Comparison of ENCODE assay signal across 26 mouse cellular contexts in genomic region chr6:37748296-37748980, GRCm38 (mm10).
DNase-seq lines count a peak whose midpoint lies in the region; ATAC-seq and TF ChIP-seq lines count a peak whose summit lies in the region.
"Had no signal": no experiment of that assay in that cellular context is flagged by ENCODE, and none has a peak within 500 bp of the region (broad histone marks: within the 10 kb centered on the region; RNA-seq: fewer than 3 reads in every experiment).

No protein-coding gene starts in this region.

- no peak overlapping the region for H3K9ac ChIP-seq in heart, adult 2 months (ENCODE audit: low read depth, low read length)
- H3K9ac ChIP-seq in ES-E14 (ENCODE audit: insufficient read depth, low read depth, low read length, poor library complexity, severe bottlenecking) = no peak overlapping the region
- H3K9ac ChIP-seq in intestine, embryonic 16.5 days (ENCODE audit: low read depth, low read length) = no peak overlapping the region
- no peak overlapping the region for H3K9ac ChIP-seq in liver, embryonic 12.5 days
- H3K9ac ChIP-seq: embryonic facial prominence, embryonic 13.5 days; forebrain, embryonic 12.5 days; forebrain, embryonic 15.5 days; heart, embryonic 12.5 days; heart, embryonic 15.5 days; hindbrain, embryonic 13.5 days had no signal

- H3K4me2 ChIP-seq in intestine, embryonic 16.5 days (ENCODE audit: low read depth, low read length) = no peak overlapping the region
- H3K4me2 ChIP-seq in liver, embryonic 12.5 days = no peak overlapping the region
- H3K4me2 ChIP-seq: embryonic facial prominence, embryonic 13.5 days; forebrain, embryonic 12.5 days; forebrain, embryonic 15.5 days; heart, embryonic 12.5 days; heart, embryonic 15.5 days; hindbrain, embryonic 13.5 days had no signal

- in situ Hi-C loops in ES-E14 (cut with MboI; ENCODE audit: low sequenced_read_pairs in 2 of 2, unreplicated experiment in 2 of 2) = no loop called here

- DNase-seq in heart, adult 11 months = peak; percentile 24
- no peak for DNase-seq in heart, adult 2 months
- DNase-seq in ES-E14 (ENCODE audit: low read depth, low spot score) = no peak
- no peak for DNase-seq in gastrocnemius, adult 2 months
- DNase-seq in right cerebral cortex, postnatal 36 days (ENCODE audit: low spot score in 2 of 2) = no peak
- DNase-seq: adrenal gland, adult 2 months; adrenal gland, postnatal 14 days; cerebellum, adult 11 months; cerebellum, adult 2 months; cerebellum, adult 9-11 months; cerebellum, postnatal 25 days; gastrocnemius, postnatal 10 days; gastrocnemius, postnatal 36 days; heart, postnatal 10 days; heart, postnatal 36 days had no signal

- H3K36me3 ChIP-seq in heart, adult 2 months (ENCODE audit: control insufficient read depth, insufficient read depth, low read length) = no peaks in the 10 kb centered on the region
- H3K36me3 ChIP-seq in ES-E14 (ENCODE audit: control insufficient read depth, insufficient read depth, low read length, poor library complexity, severe bottlenecking) = peaks cover 3% of the 10 kb centered on the region; the same call in 1 of the 2 replicates
- H3K36me3 ChIP-seq in intestine, embryonic 16.5 days (ENCODE audit: control insufficient read depth, insufficient read depth, low read length) = no peaks in the 10 kb centered on the region
- H3K36me3 ChIP-seq in liver, embryonic 12.5 days = no peaks in the 10 kb centered on the region
- H3K36me3 ChIP-seq: embryonic facial prominence, embryonic 13.5 days; forebrain, embryonic 12.5 days; forebrain, embryonic 15.5 days; heart, embryonic 12.5 days; heart, embryonic 15.5 days; hindbrain, embryonic 10.5 days; hindbrain, embryonic 13.5 days had no signal

- TF ChIP-seq POLR2A in heart, adult 2 months (IDR thresholded peaks at IDR 0.05; ENCODE audit: insufficient read depth, low read depth, low read length) = no peak

- H3K4me3 ChIP-seq in heart, adult 2 months = no peak overlapping the region
- H3K4me3 ChIP-seq in ES-E14 (ENCODE audit: insufficient read depth in 1 of 2, low read depth in 1 of 2, low read length in 2 of 2, poor library complexity in 1 of 2, severe bottlenecking in 1 of 2) = no peak overlapping the region
- H3K4me3 ChIP-seq in intestine, embryonic 16.5 days (ENCODE audit: low read length) = no peak overlapping the region
- H3K4me3 ChIP-seq in gastrocnemius, adult 2 months = no peak overlapping the region
- H3K4me3 ChIP-seq in liver, embryonic 12.5 days = no peak overlapping the region
- H3K4me3 ChIP-seq: embryonic facial prominence, embryonic 13.5 days; erythroblast, embryonic 14.5 days; forebrain, embryonic 12.5 days; forebrain, embryonic 15.5 days; heart, embryonic 12.5 days; heart, embryonic 15.5 days; hindbrain, embryonic 10.5 days; hindbrain, embryonic 13.5 days had no signal

- no peaks in the 10 kb centered on the region for H3K79me2 ChIP-seq in heart, adult 2 months (replicated peaks; ENCODE audit: control insufficient read depth, insufficient read depth, low read length)

- WGBS in heart, adult 2 months = 79% methylated on average over 8 of the region's 8 CpGs
- 70% methylated on average over 8 of the region's 8 CpGs for WGBS in intestine, embryonic 16.5 days
- WGBS in liver, embryonic 12.5 days (ENCODE audit: insufficient replicate concordance) = 72% methylated on average over 8 of the region's 8 CpGs

- no peak for TF ChIP-seq EP300 in heart, adult 2 months (IDR thresholded peaks at IDR 0.05; ENCODE audit: insufficient read depth, low read depth, low read length)

- peaks cover 7% of the 10 kb centered on the region; the same call in 1 of the 2 replicates for H3K9me3 ChIP-seq in ES-E14 (ENCODE audit: control insufficient read depth, insufficient read depth, low read depth, low read length)
- H3K9me3 ChIP-seq in intestine, embryonic 16.5 days (ENCODE audit: control insufficient read depth, low read length) = no peaks in the 10 kb centered on the region; the same call in 1 of the 2 replicates
- H3K9me3 ChIP-seq in liver, embryonic 12.5 days (replicated peaks) = no peaks in the 10 kb centered on the region
- H3K9me3 ChIP-seq: embryonic facial prominence, embryonic 13.5 days; forebrain, embryonic 15.5 days; heart, embryonic 15.5 days had no signal

- ATAC-seq in intestine, embryonic 16.5 days = peak; percentile 81
- no peak for ATAC-seq in liver, embryonic 12.5 days
- ATAC-seq: forebrain, embryonic 15.5 days; hindbrain, embryonic 16.5 days had no signal

- intact Hi-C loops in heart, adult 2 months (cut with DNase I) = no loop called here
- intact Hi-C loops in gastrocnemius, adult 2 months (cut with DNase I) = no loop called here

- no peak overlapping the region for H3K27ac ChIP-seq in heart, adult 2 months
- peak overlapping the region; percentile 82; the same call in 1 of the 2 replicates for H3K27ac ChIP-seq in ES-E14 (ENCODE audit: insufficient read depth, low read depth, low read length, poor library complexity, severe bottlenecking)
- H3K27ac ChIP-seq in intestine, embryonic 16.5 days (ENCODE audit: low read length) = no peak overlapping the region
- no peak overlapping the region for H3K27ac ChIP-seq in gastrocnemius, adult 2 months
- no peak overlapping the region for H3K27ac ChIP-seq in liver, embryonic 12.5 days
- H3K27ac ChIP-seq: embryonic facial prominence, embryonic 13.5 days; forebrain, embryonic 12.5 days; forebrain, embryonic 15.5 days; heart, embryonic 15.5 days; hindbrain, embryonic 10.5 days; hindbrain, embryonic 13.5 days had no signal

- no peaks in the 10 kb centered on the region for H3K4me1 ChIP-seq in heart, adult 2 months (ENCODE audit: control insufficient read depth, insufficient read depth, low read length)
- H3K4me1 ChIP-seq in ES-E14 (ENCODE audit: control insufficient read depth in 2 of 2, insufficient read depth in 2 of 2, low read length in 2 of 2, poor library complexity in 1 of 2) = 0 out of 4 replicates have a peak, but pooled peaks cover 0 to 3% of the 10 kb centered on the region in 2 experiments
- H3K4me1 ChIP-seq in intestine, embryonic 16.5 days (ENCODE audit: control insufficient read depth, insufficient read depth, low read length) = no peaks in the 10 kb centered on the region
- H3K4me1 ChIP-seq in liver, embryonic 12.5 days = no peaks in the 10 kb centered on the region
- H3K4me1 ChIP-seq: embryonic facial prominence, embryonic 13.5 days; forebrain, embryonic 12.5 days; forebrain, embryonic 15.5 days; heart, embryonic 12.5 days; heart, embryonic 15.5 days; hindbrain, embryonic 10.5 days; hindbrain, embryonic 13.5 days had no signal

- no peaks in the 10 kb centered on the region for H3K27me3 ChIP-seq in heart, adult 2 months (ENCODE audit: control insufficient read depth, insufficient read depth, low read length)
- H3K27me3 ChIP-seq in intestine, embryonic 16.5 days (replicated peaks; ENCODE audit: control insufficient read depth, insufficient read depth, low read length) = no peaks in the 10 kb centered on the region
- H3K27me3 ChIP-seq in liver, embryonic 12.5 days (replicated peaks) = no peaks in the 10 kb centered on the region
- H3K27me3 ChIP-seq: embryonic facial prominence, embryonic 13.5 days; forebrain, embryonic 12.5 days; forebrain, embryonic 15.5 days; heart, embryonic 12.5 days; heart, embryonic 15.5 days; hindbrain, embryonic 13.5 days had no signal

- TF ChIP-seq CTCF in heart, adult 2 months (IDR thresholded peaks at IDR 0.05) = no peak
- TF ChIP-seq CTCF in gastrocnemius, adult 2 months (IDR thresholded peaks at IDR 0.05) = no peak

TF ChIP-seq in ES-E14, 5 proteins besides CTCF, POLR2A, EP300 and RAD21:
- TF ChIP-seq ZNF384 (IDR thresholded peaks at IDR 0.05; ENCODE audit: low read depth, low read length) (peak; percentile 83), ZC3H11A (IDR thresholded peaks at IDR 0.05; ENCODE audit: borderline replicate concordance, low read depth, low read length) (no peak)
